In genomic region chr3:132911716-132912115, GRCm38 (mm10) we compare ENCODE assay signal across 12 mouse cellular contexts. TPM values are rescaled to one million over a fixed set of nuclear protein-coding genes. Genes with fewer than 3 reads are reported as not detected.
DNase-seq lines count a peak whose midpoint lies in the region; ATAC-seq and TF ChIP-seq lines count a peak whose summit lies in the region.
"Had no signal": no experiment of that assay in that cellular context is flagged by ENCODE, and none has a peak within 500 bp of the region (broad histone marks: within the 10 kb centered on the region; RNA-seq: fewer than 3 reads in every experiment).

No protein-coding gene starts in this region.

- no peaks in the 10 kb centered on the region; the same call in 1 of the 2 replicates for H3K4me1 ChIP-seq in lung, postnatal 0 days (ENCODE audit: insufficient read depth, low read depth, low read length)
- H3K4me1 ChIP-seq in limb, embryonic 14.5 days (ENCODE audit: control insufficient read depth, insufficient read depth, low read length) = peaks cover 23% of the 10 kb centered on the region

- no peak overlapping the region for H3K9ac ChIP-seq in lung, postnatal 0 days (replicated peaks; ENCODE audit: low read depth)
- no peak overlapping the region for H3K9ac ChIP-seq in limb, embryonic 14.5 days (ENCODE audit: low read depth, low read length, severe bottlenecking)
- H3K9ac ChIP-seq: lung, embryonic 15.5 days had no signal

- ATAC-seq in frontal cortex, adult (ENCODE audit: low TSS enrichment) = peak; percentile 55
- ATAC-seq in lung, postnatal 0 days = no peak
- peak; percentile 79 for ATAC-seq in limb, embryonic 14.5 days (ENCODE audit: low FRiP score, low read depth)

- whole genome bisulfite sequencing in lung, postnatal 0 days = 72% methylated on average over 4 of the region's 4 CpGs
- 19% methylated on average over 4 of the region's 4 CpGs for WGBS in limb, embryonic 14.5 days

- DNase-seq in frontal cortex, postnatal 36 days (ENCODE audit: low spot score in 2 of 2) = no peak
- DNase-seq in lung, postnatal 10 days = peak; percentile 37
- no peak for DNase-seq in lung, postnatal 0 days (ENCODE audit: low spot score)
- peak; percentile 16 to 39 for DNase-seq in gastrocnemius, adult 8-10 months (ENCODE audit: low spot score in 2 of 2)
- peak; percentile 16 for DNase-seq in limb, embryonic 14.5 days (ENCODE audit: low spot score)
- no peak for DNase-seq in testis, postnatal 10 days (ENCODE audit: low spot score)
- no peak for DNase-seq in adrenal gland, postnatal 4 days (ENCODE audit: low spot score in 2 of 2)
- DNase-seq: adrenal gland, postnatal 25 days; cerebellum, adult 18-20 months; thymus, adult 2 months had no signal

- no peak for TF ChIP-seq EP300 in lung, postnatal 0 days (IDR thresholded peaks at IDR 0.05)

- H3K9me3 ChIP-seq in lung, postnatal 0 days (ENCODE audit: low read length) = no peaks in the 10 kb centered on the region
- no peaks in the 10 kb centered on the region for H3K9me3 ChIP-seq in limb, embryonic 14.5 days (ENCODE audit: control insufficient read depth, low read length)
- H3K9me3 ChIP-seq: lung, embryonic 15.5 days had no signal

- H3K27ac ChIP-seq in lung, postnatal 0 days (ENCODE audit: low read length) = no peak overlapping the region; the same call in 1 of the 2 replicates
- no peak overlapping the region for H3K27ac ChIP-seq in limb, embryonic 14.5 days (replicated peaks; ENCODE audit: low read depth, low read length)
- H3K27ac ChIP-seq: lung, embryonic 15.5 days had no signal

- H3K4me2 ChIP-seq in lung, postnatal 0 days (replicated peaks; ENCODE audit: low read depth, low read length) = no peak overlapping the region
- peak overlapping the region; percentile 35; the same call in 1 of the 2 replicates for H3K4me2 ChIP-seq in limb, embryonic 14.5 days (replicated peaks; ENCODE audit: low read depth, low read length, severe bottlenecking)
- H3K4me2 ChIP-seq: lung, embryonic 15.5 days had no signal

- H3K27me3 ChIP-seq in lung, postnatal 0 days (replicated peaks; ENCODE audit: insufficient read depth, low read length) = no peaks in the 10 kb centered on the region
- H3K27me3 ChIP-seq in limb, embryonic 14.5 days (ENCODE audit: control insufficient read depth, insufficient read depth, low read length) = no peaks in the 10 kb centered on the region
- H3K27me3 ChIP-seq: lung, embryonic 15.5 days had no signal

- peaks cover 7% of the 10 kb centered on the region; the same call in 1 of the 2 replicates for H3K36me3 ChIP-seq in lung, postnatal 0 days (ENCODE audit: insufficient read depth, low read length)
- no peaks in the 10 kb centered on the region for H3K36me3 ChIP-seq in limb, embryonic 14.5 days (ENCODE audit: control insufficient read depth, insufficient read depth, low read length)
- H3K36me3 ChIP-seq: lung, embryonic 15.5 days had no signal

- no peak for TF ChIP-seq POLR2A in limb, embryonic 14.5 days (IDR thresholded peaks at IDR 0.05; ENCODE audit: borderline replicate concordance, extremely low read depth, insufficient read depth, insufficient read length)

- TF ChIP-seq CTCF in lung, postnatal 0 days (IDR thresholded peaks at IDR 0.05) = no peak

- H3K4me3 ChIP-seq in lung, postnatal 0 days (ENCODE audit: low read depth, low read length) = no peak overlapping the region
- H3K4me3 ChIP-seq in limb, embryonic 14.5 days (replicated peaks; ENCODE audit: low read length) = 0 out of 2 replicates have a peak overlapping the region, but pooled peaks have one; percentile 8
- H3K4me3 ChIP-seq: lung, embryonic 15.5 days had no signal

RNA-seq across cellular contexts. Expression of gene Npnt, which starts 38.4 kb away (rescaled TPM):
- polyA plus RNA-seq in lung, postnatal 0 days (2015; fragmentation: Nextera tagmentation; extraction: Ambion mirVana) = 298 and 352 TPM in 2 replicates
- total RNA-seq in gastrocnemius, adult 8-10 months (2022) = 1 to 10 TPM; 1.1 to 6.7 (median 3.8) TPM
- 39.4 and 41.7 TPM in 2 replicates for polyA plus RNA-seq in limb, embryonic 14.5 days (2012; rRNA removed)
- 45.4 and 45.9 TPM in 2 replicates for polyA plus RNA-seq in limb, embryonic 14.5 days (2014; fragmentation: Nextera tagmentation; extraction: Ambion mirVana)
- total RNA-seq in adrenal gland, postnatal 4 days (2021) = 10 to 100 TPM; 25.3 to 69.8 TPM

Comparison
In these comparisons a context has a peak if more than half of its experiments do, and no peak if none do; other contexts are left out.
1. DNase-seq: peak in lung, postnatal 10 days (single experiment), gastrocnemius, adult 8-10 months (2 of 2) and limb, embryonic 14.5 days (single experiment); none in frontal cortex, postnatal 36 days (0 of 2), lung, postnatal 0 days (single experiment), testis, postnatal 10 days (single experiment) and adrenal gland, postnatal 4 days (0 of 2).